Mouse (Mus musculus): Measurements from ENCODE around the gene A830005F24Rik. TPM values are rescaled to one million over a fixed set of nuclear protein-coding genes. Genes with fewer than 3 reads are reported as not detected.
"Not testable (repeated sequence)": the region's sequence is repeated elsewhere in the genome, so short reads cannot be mapped to it uniquely, and the experiment has no call there.

The A830005F24Rik gene
- total RNA-seq (2021), result not detected
- long read RNA-seq, experiment 1, result 0 reads
- long read RNA-seq, experiment 2, result 0 reads

DNA sequence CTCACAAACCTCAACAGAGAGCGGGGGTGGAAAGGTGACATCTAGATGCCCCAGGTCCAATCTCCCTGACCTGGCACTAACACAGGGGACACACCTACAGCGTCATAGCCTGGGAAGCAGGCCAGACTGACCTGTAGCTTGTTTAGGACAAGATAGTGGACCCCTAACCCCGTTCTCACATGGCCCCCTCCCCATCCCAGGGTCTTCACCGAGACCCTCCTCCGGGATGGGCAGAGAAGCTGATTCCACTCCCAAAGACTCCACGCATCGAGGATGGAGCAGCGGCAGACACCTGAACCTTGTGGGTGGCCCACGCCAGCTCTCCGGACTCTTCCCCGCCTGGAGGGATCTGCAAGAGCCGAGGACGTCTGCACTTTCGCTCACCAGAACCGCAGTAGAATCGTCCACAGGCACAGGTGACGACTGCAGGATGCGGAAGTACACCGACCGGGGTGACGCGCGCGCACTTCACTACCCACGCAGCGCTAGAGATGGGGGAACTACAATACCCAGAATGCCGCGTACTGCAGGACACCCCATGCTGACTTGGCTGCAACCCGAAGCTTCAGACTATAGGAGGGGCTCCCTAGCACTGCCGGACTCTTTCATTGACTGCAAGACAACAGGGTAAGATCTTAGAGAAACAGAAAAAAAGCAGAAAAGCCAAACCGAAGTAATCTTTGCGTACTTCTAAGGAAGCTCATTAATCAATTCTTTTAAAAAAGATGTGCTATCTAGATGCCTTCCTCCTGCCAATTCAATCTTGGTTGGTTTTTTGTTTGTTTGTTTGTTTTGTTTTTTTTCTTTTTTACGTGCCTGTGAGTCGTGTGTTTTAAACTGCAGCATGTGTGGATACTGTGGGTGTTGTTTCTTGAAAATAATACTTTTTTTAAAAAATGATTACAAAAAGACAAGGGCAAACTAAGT, at the start of gene A830005F24Rik, which contains the start of gene Zfp169:
TSS of gene A830005F24Rik (plus strand) at position 568 of the 927 bp plus-strand sequence.
TSS of gene Zfp169 (minus strand) at position 449 of the 927 bp plus-strand sequence.
- peak; percentile 67 for DNase-seq (ENCODE audit: low spot score in 2 of 2)

DNA sequence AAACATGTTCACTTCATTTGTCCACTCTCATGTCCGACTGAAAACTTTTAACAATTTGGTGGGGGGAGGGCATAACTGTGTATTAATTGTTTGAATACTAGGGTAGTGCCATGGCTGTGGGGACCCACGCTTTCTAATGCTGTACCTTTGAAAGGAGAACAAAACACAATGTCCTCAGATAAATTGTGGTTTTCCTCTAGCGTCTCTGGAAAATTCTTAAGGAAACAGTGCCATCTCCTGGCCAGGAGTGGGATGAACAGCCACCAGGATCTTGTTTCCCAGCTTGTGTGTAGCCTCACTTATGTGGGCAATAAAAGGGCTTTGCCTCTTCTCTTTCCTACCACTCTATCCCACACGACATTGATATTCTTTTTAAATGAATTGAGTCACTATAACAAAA, 49.2 kb upstream of the A830005F24Rik start:
- DNase-seq (ENCODE audit: low spot score in 2 of 2), result peak; percentile 62 to 72

DNA sequence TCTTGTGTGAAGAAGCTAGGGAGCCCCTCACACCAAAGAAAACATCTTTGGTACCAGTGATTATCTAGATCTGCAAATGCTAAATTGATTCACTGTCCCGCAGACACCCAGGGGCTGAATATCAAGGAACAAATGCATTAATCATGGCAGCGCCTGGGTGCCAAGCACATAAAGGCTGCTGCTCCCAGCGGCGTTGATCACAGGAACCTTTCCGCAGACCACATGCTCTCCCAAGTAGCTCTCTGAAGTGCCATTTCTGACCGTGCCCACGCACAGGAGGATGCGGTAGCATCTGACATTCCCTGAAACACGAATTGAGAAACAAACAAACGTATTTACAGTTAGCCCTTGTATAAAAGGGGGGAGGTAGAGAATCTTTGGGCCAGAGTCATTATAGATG, 47.2 kb upstream of the A830005F24Rik start:
- DNase-seq (ENCODE audit: low spot score in 2 of 2), result no peak

DNA sequence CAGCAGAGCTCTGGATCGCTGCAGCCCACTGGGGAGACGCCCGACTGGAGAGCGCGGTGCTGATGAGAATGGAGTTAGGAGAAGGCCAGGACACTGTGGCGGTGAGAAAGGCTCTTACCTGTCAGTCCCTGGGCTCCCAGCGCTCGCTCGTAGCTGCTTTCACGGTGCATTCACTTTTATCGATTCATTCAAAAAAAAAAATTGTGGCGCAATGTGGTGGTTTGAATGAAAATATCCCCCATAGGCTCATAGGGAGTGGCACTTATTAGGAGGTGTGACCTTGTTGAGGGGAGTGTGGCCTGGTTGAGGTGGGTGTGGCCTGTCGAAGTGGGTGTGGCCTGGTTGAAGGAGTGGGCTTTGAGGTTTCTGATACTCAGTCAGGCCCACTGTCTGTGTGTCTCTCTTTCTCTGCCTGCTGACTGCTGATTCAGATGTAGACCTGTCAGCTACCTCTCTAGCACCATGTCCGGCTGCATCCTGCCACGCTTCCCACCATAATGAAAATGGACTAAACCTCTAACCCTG, 44.7 kb upstream of the A830005F24Rik start:
- no peak for DNase-seq (ENCODE audit: low spot score in 2 of 2)

DNA sequence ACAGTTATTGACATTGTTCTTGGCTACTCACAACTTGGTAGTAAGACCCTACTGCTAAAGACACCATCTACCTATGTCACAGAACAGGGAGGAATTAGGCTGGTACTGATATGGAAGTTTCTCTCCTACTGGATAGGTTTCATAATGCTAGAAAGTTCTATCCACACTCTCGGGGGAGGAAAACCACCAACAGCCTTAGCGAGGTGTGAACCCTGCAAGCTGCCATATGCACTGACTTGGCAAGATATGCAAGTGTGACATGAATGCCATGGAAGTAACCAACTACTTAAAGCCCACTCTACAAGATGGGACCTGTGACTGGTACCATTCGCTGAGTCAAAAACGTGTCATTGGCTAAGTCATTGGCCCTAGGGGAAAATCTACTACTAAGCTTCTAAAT, 29.8 kb upstream of the A830005F24Rik start:
- no peak for DNase-seq (ENCODE audit: low spot score in 2 of 2)

DNA sequence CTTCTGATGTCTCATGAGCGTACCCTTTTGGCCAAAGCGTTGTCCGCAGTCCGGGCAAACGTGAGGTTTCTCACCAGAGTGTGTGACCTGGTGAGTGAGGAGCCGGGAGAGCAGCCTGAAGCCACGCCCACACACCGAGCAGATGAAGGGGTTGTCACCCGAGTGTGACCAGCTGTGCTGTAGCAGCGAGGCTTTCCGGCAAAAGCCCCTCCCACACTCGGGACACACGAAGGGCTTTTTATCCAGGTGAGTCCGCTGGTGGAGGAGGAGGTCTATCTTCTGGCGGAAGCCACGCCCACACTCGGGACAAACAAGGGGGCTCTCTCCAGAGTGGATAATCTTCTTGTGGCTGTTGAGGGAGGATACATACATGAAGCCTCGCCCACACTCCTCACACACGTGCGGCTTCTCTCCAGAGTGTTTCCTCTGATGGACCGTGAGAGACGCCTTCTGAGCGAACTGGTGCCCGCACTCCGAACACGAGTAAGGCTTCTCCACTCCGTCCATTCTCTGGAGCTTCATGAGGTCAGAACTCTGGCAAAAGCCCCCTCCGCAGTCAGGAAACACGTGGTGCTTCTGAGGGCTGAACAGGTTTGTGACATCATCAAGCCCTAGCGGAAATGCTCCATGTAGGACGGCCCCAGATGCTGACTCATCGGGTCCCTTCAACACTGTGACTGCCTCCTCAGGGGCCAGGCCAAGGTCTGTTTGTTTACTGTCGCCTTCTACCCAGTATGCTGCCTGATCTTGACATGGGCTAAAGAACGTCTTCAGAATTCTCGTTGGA, 22.8 kb upstream of the A830005F24Rik start:
- no peak for DNase-seq (ENCODE audit: low spot score in 2 of 2)

DNA sequence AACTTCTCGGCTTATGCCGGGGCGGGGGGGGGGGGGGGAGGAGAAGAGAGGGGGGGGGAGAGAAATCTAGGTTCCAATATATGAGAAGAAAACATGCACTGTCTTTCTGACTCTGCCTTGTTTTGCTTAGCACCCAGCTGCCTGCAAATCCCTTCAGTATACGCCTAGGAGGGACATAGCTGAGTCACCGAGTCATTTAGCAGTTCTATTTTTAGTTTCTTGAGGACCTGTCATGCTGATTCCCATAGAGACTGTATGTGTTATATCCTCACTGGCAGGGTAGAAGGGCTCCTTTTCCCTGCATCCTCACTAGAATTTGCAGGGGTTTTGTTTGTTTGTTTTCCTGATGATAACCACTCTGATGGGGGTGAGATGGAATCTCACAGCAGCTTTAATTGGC, 20.2 kb upstream of the A830005F24Rik start:
- DNase-seq (ENCODE audit: low spot score in 2 of 2), result no peak

DNA sequence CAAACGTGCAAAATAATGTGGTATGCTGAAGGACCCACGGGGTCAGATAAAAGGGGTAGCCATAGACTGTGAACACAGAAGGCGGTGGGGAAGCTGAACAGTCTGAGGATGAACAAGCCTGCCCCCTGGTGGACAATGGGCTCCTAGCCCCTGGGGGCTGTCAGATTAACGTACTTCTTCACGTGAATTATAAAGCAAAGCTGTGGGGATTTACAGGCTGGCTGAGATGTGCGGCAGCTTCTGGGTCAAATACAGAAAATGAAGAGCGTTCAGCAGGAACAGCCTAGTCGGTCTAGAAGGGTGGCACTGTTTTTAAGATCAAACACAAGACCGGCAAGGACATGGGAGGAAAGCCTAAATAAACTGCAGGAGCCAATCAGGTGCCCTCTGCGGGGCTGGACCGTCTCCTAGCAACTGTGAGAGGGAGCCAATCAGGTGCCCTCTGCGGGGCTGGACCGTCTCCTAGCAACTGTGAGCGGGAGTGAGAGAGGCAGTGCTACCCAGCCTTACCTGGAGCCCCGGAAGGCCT, 15.6 kb upstream of the A830005F24Rik start:
- peak; percentile 58 to 68 for DNase-seq (ENCODE audit: low spot score in 2 of 2)

DNA sequence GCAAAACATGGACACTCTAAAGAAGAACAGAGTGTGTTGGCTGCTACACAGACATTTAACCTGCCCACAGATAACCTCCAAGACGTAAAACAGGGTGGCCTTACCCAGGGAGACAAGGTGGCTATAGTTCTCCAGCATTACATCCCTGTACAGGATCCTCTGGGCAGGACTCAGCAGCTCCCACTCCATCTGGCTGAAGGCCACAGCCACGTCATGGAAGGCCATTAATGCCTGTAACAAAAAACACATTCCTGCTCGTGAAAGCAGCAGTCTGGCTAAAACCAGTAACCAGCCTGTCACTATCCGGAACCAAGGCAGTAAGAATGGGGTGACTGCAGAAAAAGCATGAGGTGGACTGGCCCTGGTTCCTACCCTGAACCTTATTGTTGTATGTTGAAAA, 14.7 kb upstream of the A830005F24Rik start:
- no peak for DNase-seq (ENCODE audit: low spot score in 2 of 2)

DNA sequence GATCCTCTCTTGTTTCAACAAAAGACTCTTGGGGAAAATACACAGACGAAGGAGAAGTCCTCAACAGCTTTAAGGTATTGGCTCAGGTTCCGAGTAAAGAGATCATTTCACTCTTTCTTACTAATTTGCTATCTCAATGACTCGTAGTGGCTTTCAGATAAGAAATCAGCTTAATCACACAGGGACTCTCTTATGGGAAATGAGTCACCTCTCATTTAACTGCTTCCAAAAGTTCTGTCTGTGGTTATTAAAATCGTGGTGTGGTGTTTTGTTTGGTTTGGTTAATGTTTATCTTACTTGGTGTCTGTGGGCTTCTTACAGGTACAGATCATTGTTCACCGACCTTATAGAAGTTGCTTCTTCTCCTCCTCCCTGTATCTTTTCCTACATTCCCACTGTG, 10.9 kb upstream of the A830005F24Rik start:
- no peak for DNase-seq (ENCODE audit: low spot score in 2 of 2)

DNA sequence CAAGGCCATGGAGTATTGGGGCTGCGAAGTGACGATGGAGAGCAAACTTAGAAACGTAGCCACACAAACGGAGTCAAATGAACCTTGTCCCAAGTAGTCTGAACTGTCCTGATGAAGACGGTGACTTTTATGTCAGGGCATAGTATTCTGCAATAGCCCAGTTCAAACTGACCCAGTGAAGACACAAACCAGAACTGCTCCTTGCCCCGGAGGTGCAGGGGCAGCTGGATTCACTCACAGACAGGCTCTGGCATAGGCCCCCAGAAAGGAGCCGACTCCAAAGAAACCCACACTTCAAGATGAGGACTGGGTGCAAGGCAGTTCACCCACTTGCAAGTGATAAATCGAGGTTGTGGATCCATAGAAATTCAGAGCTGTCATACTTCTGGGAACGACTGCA, 4.7 kb upstream of the A830005F24Rik start:
- no peak for DNase-seq (ENCODE audit: low spot score in 2 of 2)

DNA sequence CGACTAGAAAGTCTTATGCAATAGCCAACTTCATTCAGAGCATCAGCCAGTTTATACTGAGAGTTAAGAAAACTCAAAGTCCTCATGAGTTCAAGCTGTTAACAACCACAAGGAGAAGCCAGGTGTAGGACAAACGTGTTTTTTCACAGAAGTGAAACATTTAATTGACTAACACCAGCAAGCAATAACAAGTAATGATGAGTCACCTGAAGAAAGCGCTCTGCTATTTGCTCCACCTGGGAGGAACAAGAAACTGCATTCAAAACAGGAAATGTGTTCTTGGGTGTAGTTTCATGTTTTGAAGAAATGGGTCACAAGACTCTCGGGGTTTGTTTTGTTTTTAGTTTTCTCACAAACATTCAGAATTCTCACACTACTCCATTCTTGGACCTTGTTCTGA, 2.5 kb downstream of the A830005F24Rik start:
- no peak for DNase-seq (ENCODE audit: low spot score in 2 of 2)

DNA sequence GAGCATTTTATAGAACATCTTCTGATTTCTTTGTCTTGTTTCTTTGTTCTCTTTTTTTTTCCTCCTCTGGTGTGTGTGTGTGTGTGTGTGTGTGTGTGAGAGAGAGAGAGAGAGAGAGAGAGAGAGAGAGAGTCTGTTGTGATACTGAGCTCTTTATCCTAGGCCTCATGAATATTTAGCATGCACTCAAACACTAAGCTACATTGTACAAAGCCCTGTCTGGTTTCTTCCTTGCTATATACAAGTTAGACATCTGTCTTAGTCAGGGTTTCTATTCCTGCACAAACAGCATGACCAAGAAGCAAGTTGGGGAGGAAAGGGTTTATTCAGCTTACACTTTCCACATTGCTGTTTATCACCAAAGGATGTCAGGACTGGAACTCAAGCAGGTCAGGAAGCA, 5.8 kb downstream of the A830005F24Rik start:
- not testable (repeated sequence) for DNase-seq (ENCODE audit: low spot score in 2 of 2)

DNA sequence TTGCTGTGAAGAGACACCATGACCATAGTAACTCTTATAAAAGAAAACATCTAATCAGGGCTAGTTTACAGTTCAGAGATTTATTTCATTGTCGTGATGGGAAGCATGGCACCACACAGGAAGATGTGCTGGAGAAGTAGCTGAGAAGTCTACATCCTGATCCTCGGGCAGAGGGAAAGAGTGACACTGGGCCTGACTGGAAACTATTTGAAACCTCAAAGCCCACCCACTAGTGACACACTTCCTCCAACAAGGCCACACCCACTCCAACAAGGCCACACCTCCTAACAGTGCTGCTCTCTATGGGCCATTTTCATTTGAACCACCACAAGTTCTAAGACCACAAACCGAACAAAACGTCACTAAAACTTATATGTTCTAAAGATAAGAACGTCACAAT, 12.4 kb downstream of the A830005F24Rik start:
- DNase-seq (ENCODE audit: low spot score in 2 of 2), result no peak

DNA sequence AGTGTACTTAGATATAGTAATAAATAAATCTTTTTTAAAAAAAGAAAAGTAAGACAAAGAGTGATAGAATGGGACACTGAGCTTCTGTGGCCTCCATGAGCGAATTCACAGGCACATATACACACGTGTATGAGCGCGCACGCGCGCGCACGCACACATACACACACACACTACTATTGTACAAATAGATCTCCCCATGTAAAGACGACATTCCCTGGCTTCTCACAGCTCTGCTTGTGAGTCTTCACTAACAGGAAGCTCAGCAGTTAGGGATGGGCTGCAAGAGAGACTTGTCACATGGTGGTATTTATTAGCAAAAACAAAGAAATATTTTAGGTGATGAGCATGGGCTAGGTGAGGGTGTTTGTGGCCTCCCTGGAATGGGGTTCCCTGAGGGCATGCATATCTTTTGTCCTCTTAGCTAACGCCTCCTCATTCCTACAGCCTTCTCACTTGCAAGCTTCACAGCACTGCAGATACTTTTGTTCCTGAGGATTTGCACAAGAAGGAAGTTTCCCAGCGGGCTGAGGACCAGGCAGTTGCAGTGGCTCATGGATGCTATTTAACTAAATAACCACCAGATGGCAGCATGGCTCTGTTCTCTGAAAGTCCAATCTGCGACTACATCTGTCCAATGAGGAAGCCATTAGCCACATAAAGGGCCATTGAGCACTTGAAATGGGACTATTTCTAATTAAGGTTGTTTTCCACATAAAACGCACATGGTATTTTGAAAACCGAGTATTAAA, 14.9 kb downstream of the A830005F24Rik start:
- DNase-seq (ENCODE audit: low spot score in 2 of 2), result no peak

DNA sequence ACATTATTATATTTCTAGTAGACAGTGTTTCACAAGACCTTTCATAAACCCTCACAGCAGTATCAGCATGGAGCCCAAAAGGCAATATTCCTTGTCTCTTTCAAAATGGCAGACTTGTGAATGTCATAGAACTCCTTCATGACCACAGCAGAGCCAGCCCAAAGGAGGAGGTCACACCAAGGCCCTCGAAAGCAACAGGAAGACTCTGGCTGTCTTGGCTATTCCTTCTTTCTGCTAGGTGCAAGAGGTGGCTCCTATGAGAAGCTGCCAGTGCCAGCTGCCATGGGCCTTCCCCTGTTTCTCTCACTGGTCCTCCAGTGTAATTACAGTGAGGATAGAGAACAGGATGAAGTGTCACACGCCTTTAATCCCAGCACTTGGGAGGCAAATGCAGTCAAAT, 15.7 kb downstream of the A830005F24Rik start:
- DNase-seq (ENCODE audit: low spot score in 2 of 2), result no peak

DNA sequence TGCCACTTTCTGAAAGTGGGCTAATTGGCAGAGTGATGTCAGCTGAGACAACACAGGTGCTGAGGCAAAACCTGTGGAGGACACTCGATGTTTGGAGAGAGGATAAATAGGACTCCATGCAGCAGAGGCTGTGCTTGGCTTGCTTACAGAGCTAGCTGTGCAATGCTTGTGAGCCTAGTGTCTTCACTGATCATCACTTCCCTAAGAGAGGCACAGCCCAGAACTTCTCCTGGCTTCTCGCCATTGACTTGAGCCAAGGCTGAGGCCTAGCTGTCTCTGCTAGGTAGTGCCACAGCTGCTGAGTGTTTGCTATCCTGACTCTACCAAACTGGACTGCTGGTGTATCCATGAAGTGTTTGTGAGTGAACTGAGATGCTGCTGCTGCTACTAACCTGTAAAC, 17.3 kb downstream of the A830005F24Rik start:
- DNase-seq (ENCODE audit: low spot score in 2 of 2), result peak in 1 of 2 experiments; percentile 49

DNA sequence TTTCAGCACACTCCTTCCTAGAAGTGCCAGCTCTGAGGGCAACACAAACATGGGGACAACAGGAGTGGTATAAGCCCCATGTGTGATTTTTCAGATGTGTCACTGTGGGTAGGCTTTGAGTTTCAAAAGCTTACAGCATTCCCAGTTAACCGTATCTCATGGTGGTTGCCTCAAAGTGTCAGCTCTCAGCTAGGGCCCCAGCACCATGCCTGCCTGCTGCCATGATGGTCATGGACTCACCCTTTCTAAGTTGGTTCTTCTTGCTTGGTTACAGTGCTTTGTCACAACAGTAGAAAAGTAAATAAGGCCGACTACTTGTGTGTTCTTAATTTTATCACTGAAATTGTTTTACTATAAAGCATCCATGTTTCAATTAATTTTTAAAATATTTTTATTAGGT, 18.1 kb downstream of the A830005F24Rik start:
- no peak for DNase-seq (ENCODE audit: low spot score in 2 of 2)

DNA sequence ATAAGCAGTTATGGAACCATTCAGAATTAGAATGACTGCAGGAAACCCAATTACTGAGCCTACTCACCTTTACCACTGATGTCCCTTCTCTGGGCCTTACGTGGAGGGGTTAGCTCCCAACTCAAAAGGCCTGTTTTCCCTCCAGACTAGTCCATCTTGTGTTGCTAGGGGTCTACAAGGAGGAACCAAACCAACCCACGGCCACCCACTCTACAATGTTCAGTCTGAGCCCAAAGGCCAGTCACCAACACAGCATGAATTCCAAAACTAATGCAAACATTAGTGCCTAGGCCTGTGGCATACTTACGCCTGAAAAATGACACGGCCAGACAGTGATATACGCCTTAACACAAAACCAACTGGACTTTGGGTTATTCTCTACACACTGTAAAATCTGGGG, 20.1 kb downstream of the A830005F24Rik start:
- no peak for DNase-seq (ENCODE audit: low spot score in 2 of 2)

DNA sequence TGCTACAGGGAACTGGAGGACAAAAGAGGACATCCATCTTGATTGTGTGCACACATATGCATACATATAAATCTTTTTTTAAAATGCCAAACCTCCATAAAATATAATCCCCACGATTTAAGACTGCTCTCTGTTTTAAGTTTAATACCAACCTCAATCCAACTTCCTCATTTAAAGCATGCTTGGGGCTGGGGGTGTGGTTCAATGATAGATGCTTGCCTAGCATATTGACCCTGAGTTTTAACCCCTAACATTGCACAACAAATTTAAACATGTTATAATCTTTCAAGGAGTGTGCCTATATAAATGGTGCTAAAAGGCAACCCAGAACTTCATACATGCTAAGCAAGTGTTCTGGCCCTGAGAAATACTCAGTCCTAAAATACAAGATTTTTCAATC, 27.1 kb downstream of the A830005F24Rik start:
- no peak for DNase-seq (ENCODE audit: low spot score in 2 of 2)

DNA sequence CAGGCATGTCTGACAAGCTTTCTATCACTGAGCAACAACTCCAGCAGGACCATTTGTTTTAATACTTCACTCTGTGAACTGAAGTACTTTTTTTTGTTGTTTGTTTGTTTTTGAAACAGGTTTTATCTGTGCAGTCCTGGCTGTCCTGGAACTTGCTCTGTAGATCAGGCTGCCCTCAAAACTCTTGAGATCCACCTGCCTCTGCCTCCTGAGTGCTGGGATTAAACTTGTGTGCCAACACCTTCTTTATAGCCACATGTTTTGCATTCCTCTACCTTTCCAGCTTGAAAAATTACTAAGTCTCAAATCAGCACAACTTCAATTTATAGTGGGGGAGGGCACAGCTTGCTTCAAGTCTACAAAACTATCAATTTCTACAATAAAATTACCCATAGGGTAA, 31.0 kb downstream of the A830005F24Rik start:
- DNase-seq (ENCODE audit: low spot score in 2 of 2), result no peak

All from adrenal gland, adult 18-20 months (tissue).